Mouse (Mus musculus) heart, postnatal 0 days (tissue): ENCODE data around the gene Rcn2. TPM values are rescaled to one million over a fixed set of nuclear protein-coding genes. Genes with fewer than 3 reads are reported as not detected.

Experiments
- ATAC-seq: fragments of 200-750 bp; cut with Nextera tagmentation; 2 replicates; pipeline ENCODE4 v1.8.0; 2017; ENCODE audit warnings: low read depth, moderate number of reproducible peaks, moderate library complexity; ENCODE audit not compliant: insufficient read depth
- DNase-seq: peaks from one replicate; pipeline ENCODE4 v3.0.0-alpha.2; 2016; ENCODE audit warnings: low spot score
- H3K27ac ChIP-seq: fragments of 300-500 bp; sonication (generic); 2 replicates; pipeline ENCODE4 v1.5.1; 2014; ENCODE audit warnings: low read depth, mild to moderate bottlenecking
- H3K27me3 ChIP-seq: fragments of 300-500 bp; sonication (generic); 2 replicates; pipeline ENCODE4 v1.6.1; 2014; ENCODE audit warnings: low read length, mixed read lengths; ENCODE audit not compliant: control insufficient read depth, insufficient read depth
- H3K36me3 ChIP-seq: fragments of 300-500 bp; sonication (generic); replicated peaks from 2 replicates; pipeline ENCODE4 v1.6.1; 2014; ENCODE audit warnings: low read length, mixed read lengths; ENCODE audit not compliant: control insufficient read depth, insufficient read depth
- H3K4me1 ChIP-seq: fragments of 300-500 bp; sonication (generic); 2 replicates; pipeline ENCODE4 v1.6.1; 2014; ENCODE audit warnings: antibody characterized with exemption; ENCODE audit not compliant: control insufficient read depth, insufficient read depth
- H3K4me2 ChIP-seq: fragments of 300-500 bp; sonication (generic); 2 replicates; pipeline ENCODE4 v1.6.1; 2014; ENCODE audit warnings: low read depth, mild to moderate bottlenecking, low read length, moderate library complexity
- H3K4me3 ChIP-seq: fragments of 300-500 bp; sonication (generic); 2 replicates; pipeline ENCODE4 v1.5.1; 2014; ENCODE audit warnings: low read depth, low read length
- H3K9ac ChIP-seq: fragments of 300-500 bp; sonication (generic); replicated peaks from 2 replicates; pipeline ENCODE4 v1.6.1; 2014; ENCODE audit warnings: low read depth, low read length, mixed read lengths
- H3K9me3 ChIP-seq: fragments of 300-500 bp; sonication (generic); replicated peaks from 2 replicates; pipeline ENCODE4 v1.6.1; 2016; ENCODE audit warnings: low read length; ENCODE audit not compliant: control insufficient read depth
- CTCF ChIP-seq: IDR thresholded peaks from 2 replicates; pipeline ENCODE4 v1.5.1; 2016; ENCODE audit warnings: antibody characterized with exemption, control low read depth, low read depth
- EP300 ChIP-seq: IDR thresholded peaks from 2 replicates; pipeline ENCODE4 v1.6.1; 2016; ENCODE audit warnings: antibody characterized with exemption, low read depth
- WGBS: fragments of 180-500 bp; shearing (Covaris S2); extraction: QIAGEN DNeasy Blood & Tissue Kit; methylation state at CpG from one replicate; pipeline ENCODE4 v1.1.7; 2014; 5-methylcytosine and 5-hydroxymethylcytosine counted together
- polyA plus RNA-seq: library from polyadenylated mRNA; unstranded; fragments of >200 nt; fragmentation: Nextera tagmentation; extraction: Ambion mirVana; gene quantifications from 2 replicates; pipeline ENCODE4 v1.2.1, GENCODE M21; 2015
- total RNA-seq: library from RNA; depleted of rRNA; stranded (reverse); fragments of >200 nt; gene quantifications from 2 replicates; pipeline ENCODE4 v1.2.3, GENCODE M21; 2014; ENCODE audit warnings: low replicate concordance; rRNA removed

The Rcn2 gene
- total and polyA plus RNA-seq, 2 experiments from 2014 or later, result 37.9 to 88.6 TPM

GRCm38 (mm10) chr9:56107527-56107926 is 65.9 kb downstream of the Rcn2 start:
- ATAC-seq (no peak), DNase-seq (no peak)
- Histone ChIP-seq H3K4me3 (no peak overlapping the region), H3K36me3 (no peaks in the 10 kb centered on the region), H3K9ac (no peak overlapping the region), H3K4me1 (0 out of 2 replicates have a peak, but pooled peaks cover 3% of the 10 kb centered on the region), H3K4me2 (no peak overlapping the region), H3K9me3 (no peaks in the 10 kb centered on the region), H3K27ac (no peak overlapping the region), H3K27me3 (no peaks in the 10 kb centered on the region)
- TF ChIP-seq CTCF, result no peak
- no peak for TF ChIP-seq EP300
- 66% methylated on average over 6 of the region's 6 CpGs for WGBS

GRCm38 (mm10) chr9:56108174-56108573 is 66.5 kb downstream of the Rcn2 start:
- 69% methylated on average over 5 of the region's 5 CpGs for WGBS
- Histone ChIP-seq H3K4me2 (no peak overlapping the region), H3K9ac (no peak overlapping the region), H3K27ac (no peak overlapping the region), H3K4me3 (no peak overlapping the region), H3K36me3 (no peaks in the 10 kb centered on the region), H3K27me3 (no peaks in the 10 kb centered on the region), H3K9me3 (no peaks in the 10 kb centered on the region), H3K4me1 (0 out of 2 replicates have a peak, but pooled peaks cover 3% of the 10 kb centered on the region)
- no peak for ATAC-seq
- TF ChIP-seq CTCF, result no peak
- no peak for TF ChIP-seq EP300
- DNase-seq, result no peak

Other genes starting within 250 kb of the Rcn2 start
- 6.5 and 8.7 TPM in 2 replicates for gene Scaper, start 103.7 kb upstream of the Rcn2 start, total RNA-seq
- 8.3 and 8.9 TPM in 2 replicates for gene Scaper, start 103.7 kb upstream of the Rcn2 start, polyA plus RNA-seq
- not detected in 2 replicates for gene 4930563M21Rik, start 31.3 kb upstream of the Rcn2 start, total RNA-seq
- not detected in 2 replicates for gene 4930563M21Rik, start 31.3 kb upstream of the Rcn2 start, polyA plus RNA-seq
- gene Pstpip1, start 48.1 kb downstream of the Rcn2 start, total RNA-seq, result 2.9 and 3.5 TPM in 2 replicates
- 1.1 and 1.4 TPM in 2 replicates for gene Pstpip1, start 48.1 kb downstream of the Rcn2 start, polyA plus RNA-seq
- gene Tspan3, start 123.6 kb downstream of the Rcn2 start, total RNA-seq, result 384 and 402 TPM in 2 replicates
- 460 and 461 TPM in 2 replicates for gene Tspan3, start 123.6 kb downstream of the Rcn2 start, polyA plus RNA-seq